Mouse (Mus musculus): ENCODE measurements around the gene Smndc1.

GRCm38 (mm10) chr19:53364551-53364950 is 25.8 kb downstream of the Smndc1 start:
- TF ChIP-seq TAL1 (IDR thresholded peaks at IDR 0.05; ENCODE audit: low read length) (no peak), GATA1 (IDR thresholded peaks at IDR 0.05; ENCODE audit: low read length) (no peak)

Data from erythroblast, embryonic 14.5 days (primary cell).